Comparison of ENCODE assay signal across 11 mouse cellular contexts in the genomic region with DNA sequence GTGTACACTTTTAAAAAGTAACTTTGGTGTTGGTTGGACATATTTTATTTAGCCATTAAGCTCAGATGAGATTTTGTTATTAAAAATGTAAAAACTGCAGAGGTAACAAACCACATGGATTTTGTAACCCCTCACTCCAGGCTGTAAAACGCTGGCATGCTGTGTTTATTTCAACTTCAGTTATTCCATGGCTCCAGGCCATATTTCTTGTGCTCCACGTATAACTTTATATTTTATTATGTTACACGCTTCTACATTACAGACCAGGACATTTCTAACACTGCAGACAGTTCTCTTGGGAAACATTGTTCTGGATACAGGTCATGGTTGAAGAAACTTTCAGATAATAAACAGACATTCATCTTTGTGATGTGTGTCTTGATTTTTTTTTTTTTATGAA. TPM values are rescaled to one million over a fixed set of nuclear protein-coding genes. Genes with fewer than 3 reads are reported as not detected.
DNase-seq lines count a peak whose midpoint lies in the region; ATAC-seq and TF ChIP-seq lines count a peak whose summit lies in the region.
"Had no signal": no experiment of that assay in that cellular context is flagged by ENCODE, and none has a peak within 500 bp of the region (broad histone marks: within the 10 kb centered on the region; RNA-seq: fewer than 3 reads in every experiment).

No protein-coding gene starts in this region.

- 67% methylated on average over 3 of the region's 3 CpGs for WGBS in heart, embryonic 11.5 days (ENCODE audit: insufficient replicate concordance)
- WGBS in heart, adult 2 months: 66% methylated on average over 3 of the region's 3 CpGs
- 44% methylated on average over 3 of the region's 3 CpGs for WGBS in lung, embryonic 14.5 days
- 54% methylated on average over 3 of the region's 3 CpGs for WGBS in forebrain, embryonic 15.5 days
- WGBS in midbrain, embryonic 15.5 days: 71% methylated on average over 3 of the region's 3 CpGs

- TF ChIP-seq CTCF in heart, adult 2 months (IDR thresholded peaks at IDR 0.05): no peak
- no peak for TF ChIP-seq CTCF in lung, embryonic 14.5 days (IDR thresholded peaks at IDR 0.05; ENCODE audit: low read depth)

- TF ChIP-seq POLR2A in heart, adult 2 months (IDR thresholded peaks at IDR 0.05; ENCODE audit: insufficient read depth, low read depth, low read length): no peak

- no peak for TF ChIP-seq EP300 in heart, adult 2 months (IDR thresholded peaks at IDR 0.05; ENCODE audit: insufficient read depth, low read depth, low read length)

- intact Hi-C loops in heart, adult 2 months (cut with DNase I): no loop called here

- H3K4me3 ChIP-seq in heart, embryonic 11.5 days (ENCODE audit: low read depth, low read length): peak overlapping the region; percentile 22
- no peak overlapping the region for H3K4me3 ChIP-seq in heart, adult 2 months
- H3K4me3 ChIP-seq in lung, embryonic 14.5 days (ENCODE audit: low read depth, low read length): peak overlapping the region; percentile 62
- no peak overlapping the region for H3K4me3 ChIP-seq in forebrain, embryonic 15.5 days
- no peak overlapping the region for H3K4me3 ChIP-seq in midbrain, embryonic 15.5 days

- no peaks in the 10 kb centered on the region for H3K27me3 ChIP-seq in heart, embryonic 11.5 days (ENCODE audit: control insufficient read depth, insufficient read depth, low read length)
- no peaks in the 10 kb centered on the region for H3K27me3 ChIP-seq in heart, adult 2 months (ENCODE audit: control insufficient read depth, insufficient read depth, low read length)
- H3K27me3 ChIP-seq in lung, embryonic 14.5 days (ENCODE audit: insufficient read depth, low read length): no peaks in the 10 kb centered on the region
- H3K27me3 ChIP-seq in forebrain, embryonic 15.5 days: no peaks in the 10 kb centered on the region
- no peaks in the 10 kb centered on the region for H3K27me3 ChIP-seq in midbrain, embryonic 15.5 days (replicated peaks)

- no peaks in the 10 kb centered on the region; the same call in 1 of the 2 replicates for H3K4me1 ChIP-seq in heart, embryonic 11.5 days (ENCODE audit: control insufficient read depth, insufficient read depth, low read length)
- H3K4me1 ChIP-seq in heart, adult 2 months (ENCODE audit: control insufficient read depth, insufficient read depth, low read length): no peaks in the 10 kb centered on the region
- H3K4me1 ChIP-seq in lung, embryonic 14.5 days (ENCODE audit: insufficient read depth): peaks cover 5% of the 10 kb centered on the region; the same call in 1 of the 2 replicates
- 0 out of 2 replicates have a peak, but pooled peaks cover 2% of the 10 kb centered on the region for H3K4me1 ChIP-seq in forebrain, embryonic 15.5 days
- no peaks in the 10 kb centered on the region for H3K4me1 ChIP-seq in midbrain, embryonic 15.5 days

- peaks cover 3% of the 10 kb centered on the region; the same call in 1 of the 2 replicates for H3K36me3 ChIP-seq in heart, embryonic 11.5 days (ENCODE audit: control insufficient read depth, insufficient read depth, low read length)
- no peaks in the 10 kb centered on the region for H3K36me3 ChIP-seq in heart, adult 2 months (ENCODE audit: control insufficient read depth, insufficient read depth, low read length)
- no peaks in the 10 kb centered on the region for H3K36me3 ChIP-seq in lung, embryonic 14.5 days (ENCODE audit: insufficient read depth)
- H3K36me3 ChIP-seq in forebrain, embryonic 15.5 days: no peaks in the 10 kb centered on the region
- no peaks in the 10 kb centered on the region for H3K36me3 ChIP-seq in midbrain, embryonic 15.5 days (replicated peaks)

- no peak overlapping the region for H3K27ac ChIP-seq in heart, embryonic 11.5 days (ENCODE audit: low read depth, low read length)
- H3K27ac ChIP-seq in heart, adult 2 months: no peak overlapping the region
- H3K27ac ChIP-seq in lung, embryonic 14.5 days (ENCODE audit: low read depth): no peak overlapping the region
- no peak overlapping the region for H3K27ac ChIP-seq in forebrain, embryonic 15.5 days (replicated peaks)
- H3K27ac ChIP-seq in midbrain, embryonic 15.5 days: no peak overlapping the region

- ATAC-seq in heart, embryonic 11.5 days (replicated peaks; ENCODE audit: insufficient number of reproducible peaks, low FRiP score, low TSS enrichment): no peak
- ATAC-seq in lung, embryonic 14.5 days (ENCODE audit: insufficient read depth): no peak
- ATAC-seq in forebrain, embryonic 15.5 days (replicated peaks): no peak
- no peak for ATAC-seq in midbrain, embryonic 15.5 days (replicated peaks)
- ATAC-seq: inflammation-experienced regulatory T-cells, adult 6 months had no signal

- H3K79me2 ChIP-seq in heart, adult 2 months (replicated peaks; ENCODE audit: control insufficient read depth, insufficient read depth, low read length): no peaks in the 10 kb centered on the region

- no peak for DNase-seq in heart, adult 2 months
- peak; percentile 72 for DNase-seq in lung, embryonic 14.5 days
- no peak for DNase-seq in lung, adult 18-20 months
- no peak for DNase-seq in spleen, postnatal 14 days (ENCODE audit: low spot score in 2 of 2)
- no peak for DNase-seq in adrenal gland, adult 2 months
- DNase-seq: layer of hippocampus, adult 9-11 months had no signal

- H3K9ac ChIP-seq in heart, embryonic 11.5 days (ENCODE audit: low read depth, low read length): no peak overlapping the region
- H3K9ac ChIP-seq in heart, adult 2 months (ENCODE audit: low read depth, low read length): no peak overlapping the region
- 0 out of 2 replicates have a peak overlapping the region, but pooled peaks have one; percentile 7 for H3K9ac ChIP-seq in lung, embryonic 14.5 days
- H3K9ac ChIP-seq in forebrain, embryonic 15.5 days (replicated peaks): no peak overlapping the region
- no peak overlapping the region for H3K9ac ChIP-seq in midbrain, embryonic 15.5 days

- peak overlapping the region; percentile 53 for H3K4me2 ChIP-seq in heart, embryonic 11.5 days
- peak overlapping the region; percentile 64 for H3K4me2 ChIP-seq in lung, embryonic 14.5 days
- H3K4me2 ChIP-seq in forebrain, embryonic 15.5 days (replicated peaks): peak overlapping the region; percentile 17; the same call in 1 of the 2 replicates
- H3K4me2 ChIP-seq in midbrain, embryonic 15.5 days: 0 out of 2 replicates have a peak overlapping the region, but pooled peaks have one; percentile 6

- peaks cover 17% of the 10 kb centered on the region for H3K9me3 ChIP-seq in heart, embryonic 11.5 days (replicated peaks; ENCODE audit: control insufficient read depth, low read length)
- peaks cover 36% of the 10 kb centered on the region for H3K9me3 ChIP-seq in lung, embryonic 14.5 days (ENCODE audit: low read depth, low read length)
- H3K9me3 ChIP-seq in forebrain, embryonic 15.5 days: peaks cover 12% of the 10 kb centered on the region; the same call in 1 of the 2 replicates
- peaks cover 6% of the 10 kb centered on the region; the same call in 1 of the 2 replicates for H3K9me3 ChIP-seq in midbrain, embryonic 15.5 days

RNA-seq across cellular contexts. Expression of a gene that starts 32.7 kb away (rescaled TPM):
- polyA plus RNA-seq in heart, embryonic 11.5 days (2014; fragmentation: Nextera tagmentation; extraction: Ambion mirVana): 277 and 328 TPM in 2 replicates
- 1 to 10 TPM; 7.8 to 8.6 TPM for total RNA-seq in heart, adult 2 months (2021)
- 11.3 and 19.1 TPM in 2 replicates for polyA plus RNA-seq in heart, adult 2 months (2012; rRNA removed)
- polyA plus RNA-seq in lung, embryonic 14.5 days (2014; fragmentation: Nextera tagmentation; extraction: Ambion mirVana): 206 and 216 TPM in 2 replicates
- 37.0 and 41.0 TPM in 2 replicates for polyA plus RNA-seq in forebrain, embryonic 15.5 days (2015; fragmentation: Nextera tagmentation; extraction: Ambion mirVana)
- polyA plus RNA-seq in midbrain, embryonic 15.5 days (2015; fragmentation: Nextera tagmentation; extraction: Ambion mirVana): 34.7 and 36.2 TPM in 2 replicates
- total RNA-seq in adrenal gland, adult 2 months (2021): 10 to 100 TPM in 1 of 2 experiments, 1 to 10 TPM in 1; 6.4 to 15.7 TPM
- 5.9 and 6.0 TPM in 2 replicates for polyA plus RNA-seq in adrenal gland, adult 2 months (2012; rRNA removed)
- total RNA-seq: MEL had no signal

Comparison
In these comparisons a context has a peak if more than half of its experiments do, and no peak if none do; other contexts are left out.
1. H3K4me3 ChIP-seq: peak in heart, embryonic 11.5 days (single experiment) and lung, embryonic 14.5 days (single experiment); none in heart, adult 2 months (single experiment), forebrain, embryonic 15.5 days (single experiment) and midbrain, embryonic 15.5 days (single experiment).
2. H3K4me2 ChIP-seq: peak in every context shown above with its lines; median percentile 64 in lung, embryonic 14.5 days; 53 in heart, embryonic 11.5 days; 17 in forebrain, embryonic 15.5 days; 6 in midbrain, embryonic 15.5 days.